Mouse (Mus musculus) hindbrain, embryonic 15.5 days (tissue): ENCODE results near the gene Wwox. TPM values are rescaled to one million over a fixed set of nuclear protein-coding genes. Genes with fewer than 3 reads are reported as not detected.

Experiments
- ATAC-seq: fragments of 200-750 bp; cut with Nextera tagmentation; 2 replicates; pipeline ENCODE4 v1.8.0; 2017; ENCODE audit warnings: low read depth, moderate number of reproducible peaks, moderate TSS enrichment; ENCODE audit not compliant: low FRiP score
- H3K27ac ChIP-seq: fragments of 300-500 bp; sonication (generic); replicated peaks from 2 replicates; pipeline ENCODE4 v1.5.1; 2015; ENCODE audit warnings: mild to moderate bottlenecking, inconsistent platforms
- H3K27me3 ChIP-seq: fragments of 300-500 bp; sonication (generic); 2 replicates; pipeline ENCODE4 v1.6.1; 2015; ENCODE audit warnings: control low read depth, inconsistent platforms
- H3K36me3 ChIP-seq: fragments of 300-500 bp; sonication (generic); 2 replicates; pipeline ENCODE4 v1.6.1; 2015; ENCODE audit warnings: control low read depth, inconsistent platforms
- H3K4me1 ChIP-seq: fragments of 300-500 bp; sonication (generic); replicated peaks from 2 replicates; pipeline ENCODE4 v1.6.1; 2015; ENCODE audit warnings: control low read depth, inconsistent platforms
- H3K4me2 ChIP-seq: fragments of 300-500 bp; sonication (generic); 2 replicates; pipeline ENCODE4 v1.6.1; 2015; ENCODE audit warnings: moderate library complexity, mild to moderate bottlenecking, inconsistent platforms
- H3K4me3 ChIP-seq: fragments of 300-500 bp; sonication (generic); 2 replicates; pipeline ENCODE4 v1.5.1; 2015; ENCODE audit warnings: mild to moderate bottlenecking, inconsistent platforms
- H3K9ac ChIP-seq: fragments of 300-500 bp; sonication (generic); 2 replicates; pipeline ENCODE4 v1.6.1; 2015; ENCODE audit warnings: inconsistent platforms
- H3K9me3 ChIP-seq: fragments of 300-500 bp; sonication (generic); 2 replicates; pipeline ENCODE4 v1.6.1; 2016; ENCODE audit warnings: control low read depth, inconsistent platforms
- WGBS: fragments of 180-500 bp; shearing (Covaris S2); methylation state at CpG from one replicate; pipeline ENCODE4 v1.1.7; 2015; 5-methylcytosine and 5-hydroxymethylcytosine counted together
- polyA plus RNA-seq: library from polyadenylated mRNA; unstranded; fragments of >200 nt; fragmentation: Nextera tagmentation; extraction: Ambion mirVana; gene quantifications from 2 replicates; pipeline ENCODE4 v1.2.1, GENCODE M21; 2015

The Wwox gene
- polyA plus RNA-seq, 1 experiment from 2014 or later, result 13.9 TPM

- ATAC-seq, result no peak
- Histone ChIP-seq H3K27ac (no peak overlapping the region), H3K9ac (no peak overlapping the region), H3K4me2 (peak overlapping the region; percentile 66), H3K36me3 (no peaks in the 10 kb centered on the region), H3K4me1 (peaks cover 36% of the 10 kb centered on the region), H3K9me3 (no peaks in the 10 kb centered on the region), H3K4me3 (peak overlapping the region; percentile 30), H3K27me3 (peaks cover 14% of the 10 kb centered on the region)
- 85% methylated on average over 5 of the region's 5 CpGs for WGBS
Measured at GRCm38 (mm10) chr8:115160407-115160806, 721.0 kb downstream of the Wwox start.

DNA sequence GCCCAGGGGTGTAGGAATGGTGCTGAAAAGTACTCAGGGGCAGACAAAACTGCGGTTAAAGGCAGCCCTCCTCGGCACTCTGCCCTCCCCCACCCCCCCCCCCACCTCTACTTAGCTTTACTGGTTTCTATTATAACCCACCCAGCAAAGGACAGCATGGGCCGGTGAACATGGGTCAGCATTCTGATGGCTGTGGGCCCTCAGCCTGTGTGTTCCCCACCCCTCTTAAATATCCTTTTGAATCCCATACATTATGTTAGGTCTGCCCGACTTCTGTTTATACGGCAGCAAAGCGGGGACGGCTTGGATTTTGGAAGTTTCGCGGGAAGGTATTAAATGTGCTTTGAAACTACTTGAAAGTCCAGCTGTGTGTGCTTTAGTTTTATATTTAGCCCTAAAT lies 722.1 kb downstream of the Wwox start:
- H3K4me2 ChIP-seq, result no peak overlapping the region
- H3K4me1 ChIP-seq, result peaks cover 36% of the 10 kb centered on the region
- no peaks in the 10 kb centered on the region for H3K9me3 ChIP-seq
- no peak overlapping the region for H3K4me3 ChIP-seq
- 81% methylated on average over 9 of the region's 9 CpGs for WGBS
- H3K36me3 ChIP-seq, result no peaks in the 10 kb centered on the region
- ATAC-seq, result no peak
- H3K9ac ChIP-seq, result no peak overlapping the region
- peaks cover 18% of the 10 kb centered on the region; the same call in 1 of the 2 replicates for H3K27me3 ChIP-seq
- no peak overlapping the region for H3K27ac ChIP-seq

GRCm38 (mm10) chr8:115164872-115165271 lies 725.4 kb downstream of the Wwox start:
- 20% methylated on average over 13 of the region's 13 CpGs for WGBS
- peaks cover 13% of the 10 kb centered on the region for H3K4me1 ChIP-seq
- no peak overlapping the region for H3K27ac ChIP-seq
- peaks cover 12% of the 10 kb centered on the region; the same call in 1 of the 2 replicates for H3K27me3 ChIP-seq
- no peak overlapping the region for H3K4me3 ChIP-seq
- H3K9ac ChIP-seq, result no peak overlapping the region
- ATAC-seq, result no peak
- H3K9me3 ChIP-seq, result no peaks in the 10 kb centered on the region
- H3K36me3 ChIP-seq, result no peaks in the 10 kb centered on the region
- H3K4me2 ChIP-seq, result peak overlapping the region; percentile 21; the same call in 1 of the 2 replicates

DNA sequence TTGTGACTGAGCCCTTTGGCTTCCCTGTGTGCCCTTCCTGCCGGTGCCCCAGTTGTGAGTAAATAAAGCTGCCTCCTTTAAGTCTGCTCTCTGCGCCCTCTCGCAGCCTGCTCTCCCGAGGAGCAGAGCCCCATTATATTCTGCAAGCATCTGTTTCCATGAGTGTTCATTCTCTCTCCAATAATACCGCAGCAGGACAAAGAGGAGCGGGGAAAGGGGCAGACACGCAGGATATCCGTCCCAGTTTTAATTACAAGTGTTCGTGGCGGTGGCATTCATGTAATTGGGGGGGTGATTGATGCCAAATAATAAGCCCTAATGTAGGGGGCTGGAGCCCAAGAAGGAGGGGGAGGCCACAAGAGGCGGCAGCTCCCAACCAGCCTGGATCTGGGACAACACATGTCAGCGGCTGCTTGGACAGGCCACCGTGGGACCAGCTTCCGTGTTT lies 734.2 kb downstream of the Wwox start:
- Histone ChIP-seq H3K36me3 (no peaks in the 10 kb centered on the region), H3K9ac (no peak overlapping the region), H3K9me3 (no peaks in the 10 kb centered on the region), H3K4me3 (no peak overlapping the region), H3K4me2 (peak overlapping the region; percentile 49), H3K27ac (peak overlapping the region; percentile 5; the same call in 1 of the 2 replicates), H3K27me3 (no peaks in the 10 kb centered on the region), H3K4me1 (peaks cover 13% of the 10 kb centered on the region)
- ATAC-seq, result 0 out of 2 replicates have a peak, but pooled peaks have one; percentile 66
- 19% methylated on average over 14 of the region's 14 CpGs for WGBS

- WGBS, result 88% methylated on average over 6 of the region's 6 CpGs
- no peak overlapping the region for H3K4me3 ChIP-seq
- H3K27me3 ChIP-seq, result no peaks in the 10 kb centered on the region
- H3K9ac ChIP-seq, result no peak overlapping the region
- H3K9me3 ChIP-seq, result no peaks in the 10 kb centered on the region
- no peaks in the 10 kb centered on the region for H3K4me1 ChIP-seq
- ATAC-seq, result no peak
- H3K36me3 ChIP-seq, result no peaks in the 10 kb centered on the region
- no peak overlapping the region for H3K27ac ChIP-seq
- no peak overlapping the region for H3K4me2 ChIP-seq
Measured at GRCm38 (mm10) chr8:115185431-115185964, 746.0 kb downstream of the Wwox start.

DNA sequence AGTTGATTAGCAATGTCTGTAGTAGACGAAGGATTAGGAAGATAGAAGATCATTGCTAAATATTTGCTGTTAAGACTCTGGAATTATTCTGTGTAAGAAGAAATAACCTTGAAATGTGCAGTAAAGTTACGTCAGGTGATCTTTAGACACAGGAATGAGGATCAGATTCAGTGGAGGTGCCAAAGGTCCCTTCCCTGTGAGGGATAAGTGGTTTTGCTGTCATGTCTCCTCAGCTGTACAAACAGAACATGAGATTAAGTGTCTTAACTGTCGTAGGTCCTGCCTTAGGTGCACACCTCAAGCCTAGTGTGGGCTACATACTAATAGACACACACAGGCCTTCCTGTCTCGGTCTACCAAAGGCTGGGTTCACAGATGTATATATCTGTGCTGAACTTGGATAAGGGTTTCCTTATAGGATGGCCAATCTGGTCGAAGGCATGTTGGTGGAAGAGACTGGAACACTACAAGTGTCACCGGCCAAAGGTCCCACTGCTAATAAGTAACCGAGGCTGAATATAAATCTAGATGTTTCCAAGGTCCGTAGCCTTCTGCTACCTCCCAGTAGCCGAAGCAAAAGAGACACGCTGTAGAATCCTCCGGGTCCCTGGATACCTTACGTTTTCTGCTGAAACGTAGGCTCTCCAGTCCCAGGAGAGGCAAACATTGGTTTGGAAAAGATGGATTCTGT lies 746.8 kb downstream of the Wwox start:
- Histone ChIP-seq H3K27ac (no peak overlapping the region), H3K9ac (no peak overlapping the region), H3K9me3 (no peaks in the 10 kb centered on the region), H3K36me3 (no peaks in the 10 kb centered on the region), H3K4me1 (no peaks in the 10 kb centered on the region), H3K4me2 (no peak overlapping the region), H3K4me3 (no peak overlapping the region), H3K27me3 (no peaks in the 10 kb centered on the region)
- ATAC-seq, result no peak
- WGBS, result 77% methylated on average over 13 of the region's 13 CpGs

- Histone ChIP-seq H3K9me3 (no peaks in the 10 kb centered on the region), H3K4me2 (no peak overlapping the region), H3K36me3 (no peaks in the 10 kb centered on the region), H3K27ac (no peak overlapping the region), H3K9ac (no peak overlapping the region), H3K4me3 (no peak overlapping the region), H3K27me3 (no peaks in the 10 kb centered on the region), H3K4me1 (no peaks in the 10 kb centered on the region)
- ATAC-seq, result no peak
- WGBS, result 6% methylated on average over 1 of the region's 2 CpGs
Measured at GRCm38 (mm10) chr8:115186882-115187281, 747.4 kb downstream of the Wwox start.

DNA sequence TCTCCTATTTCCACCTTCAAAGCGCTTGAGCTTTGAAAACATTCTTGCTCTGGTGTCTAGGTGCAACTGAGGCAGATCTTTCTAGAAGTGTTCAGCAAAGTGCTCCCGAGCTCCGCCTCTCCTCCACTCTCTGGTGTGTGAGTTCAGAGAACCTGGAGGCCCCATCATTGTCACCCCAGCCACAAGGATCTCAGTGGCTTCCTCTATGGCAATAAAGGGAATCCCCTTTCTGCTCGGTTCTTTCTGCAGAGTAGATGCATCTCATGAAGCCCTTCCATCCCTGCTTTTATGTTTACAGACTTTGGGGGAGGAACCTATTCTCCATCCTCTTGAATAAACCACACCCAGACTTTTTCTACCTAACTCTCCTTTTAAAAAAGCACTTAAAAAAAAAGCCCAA lies 749.0 kb downstream of the Wwox start:
- Histone ChIP-seq H3K4me2 (no peak overlapping the region), H3K27me3 (no peaks in the 10 kb centered on the region), H3K4me1 (no peaks in the 10 kb centered on the region), H3K9ac (no peak overlapping the region), H3K4me3 (no peak overlapping the region), H3K36me3 (no peaks in the 10 kb centered on the region), H3K9me3 (no peaks in the 10 kb centered on the region), H3K27ac (no peak overlapping the region)
- ATAC-seq, result no peak
- WGBS, result 88% methylated on average over 4 of the region's 4 CpGs

DNA sequence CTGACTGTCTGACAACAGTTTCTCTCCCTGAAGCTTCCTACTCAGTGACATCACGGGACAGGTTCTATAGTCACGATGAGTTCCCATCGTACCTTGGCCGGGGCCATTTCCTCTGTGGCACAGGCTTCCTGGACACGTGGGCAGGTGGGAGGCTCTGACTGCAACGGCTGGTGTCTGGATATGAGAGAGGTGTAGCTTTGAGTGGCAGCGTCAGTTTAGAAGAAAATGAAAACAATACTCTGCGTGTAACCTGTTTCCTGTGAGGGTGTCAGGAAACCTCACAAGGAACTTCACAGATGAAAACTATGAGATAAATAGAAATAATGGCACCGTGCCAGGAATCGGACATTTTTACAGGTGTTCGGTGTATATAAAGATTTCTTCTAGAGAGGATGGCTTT lies 750.4 kb downstream of the Wwox start:
- Histone ChIP-seq H3K4me1 (no peaks in the 10 kb centered on the region), H3K4me3 (no peak overlapping the region), H3K4me2 (no peak overlapping the region), H3K9ac (no peak overlapping the region), H3K36me3 (no peaks in the 10 kb centered on the region), H3K27ac (no peak overlapping the region), H3K27me3 (no peaks in the 10 kb centered on the region), H3K9me3 (no peaks in the 10 kb centered on the region)
- WGBS, result 87% methylated on average over 11 of the region's 11 CpGs
- ATAC-seq, result no peak

GRCm38 (mm10) chr8:115193767-115194166 lies 754.3 kb downstream of the Wwox start:
- 0 out of 2 replicates have a peak, but pooled peaks cover 9% of the 10 kb centered on the region for H3K27me3 ChIP-seq
- ATAC-seq, result no peak
- 88% methylated on average over 2 of the region's 2 CpGs for WGBS
- no peaks in the 10 kb centered on the region for H3K9me3 ChIP-seq
- no peaks in the 10 kb centered on the region for H3K4me1 ChIP-seq
- H3K36me3 ChIP-seq, result no peaks in the 10 kb centered on the region
- H3K4me2 ChIP-seq, result no peak overlapping the region
- H3K27ac ChIP-seq, result no peak overlapping the region
- H3K9ac ChIP-seq, result no peak overlapping the region
- H3K4me3 ChIP-seq, result no peak overlapping the region

- 91% methylated on average over 10 of the region's 10 CpGs for WGBS
- Histone ChIP-seq H3K4me2 (no peak overlapping the region), H3K27me3 (peaks cover 14% of the 10 kb centered on the region; the same call in 1 of the 2 replicates), H3K4me1 (peaks cover 8% of the 10 kb centered on the region; the same call in 1 of the 2 replicates), H3K9me3 (no peaks in the 10 kb centered on the region), H3K36me3 (no peaks in the 10 kb centered on the region), H3K4me3 (no peak overlapping the region), H3K9ac (no peak overlapping the region), H3K27ac (no peak overlapping the region)
- no peak for ATAC-seq
Measured at GRCm38 (mm10) chr8:115195334-115195733, 755.9 kb downstream of the Wwox start.

DNA sequence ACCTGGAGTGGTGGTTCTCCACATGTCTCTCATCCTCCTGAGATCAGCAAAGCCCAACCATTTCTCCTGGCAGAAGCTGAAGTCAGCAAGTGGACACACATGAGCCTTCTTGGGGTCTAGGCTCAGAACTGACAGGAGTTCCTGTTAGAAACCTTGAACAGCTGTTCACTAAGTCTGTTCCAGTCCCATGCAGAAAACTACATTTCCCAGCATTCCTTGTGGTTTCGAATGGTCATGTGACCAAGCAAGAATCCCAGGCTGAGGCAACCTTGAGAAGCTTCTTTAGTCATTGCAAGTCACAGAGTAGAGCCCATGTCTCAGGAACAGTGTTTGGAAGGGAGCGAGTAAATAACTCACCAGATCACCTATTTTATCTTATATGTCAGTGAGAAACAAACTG lies 757.4 kb downstream of the Wwox start:
- 73% methylated on average over 2 of the region's 2 CpGs for WGBS

More for the DNA sequence above, 757.4 kb downstream of the Wwox start:
- ATAC-seq, result no peak
- Histone ChIP-seq H3K9ac (no peak overlapping the region), H3K4me2 (no peak overlapping the region), H3K4me1 (peaks cover 8% of the 10 kb centered on the region; the same call in 1 of the 2 replicates), H3K4me3 (no peak overlapping the region), H3K27ac (no peak overlapping the region), H3K36me3 (no peaks in the 10 kb centered on the region), H3K9me3 (no peaks in the 10 kb centered on the region), H3K27me3 (peaks cover 16% of the 10 kb centered on the region; the same call in 1 of the 2 replicates)
